Mouse (Mus musculus) hindbrain, postnatal 0 days (tissue): ENCODE measurements around the gene Gpr18. TPM values are rescaled to one million over a fixed set of nuclear protein-coding genes. Genes with fewer than 3 reads are reported as not detected.

Source experiments
- ATAC-seq: fragments of 200-750 bp; cut with Nextera tagmentation; 2 replicates; pipeline ENCODE4 v1.8.0; 2017; ENCODE audit warnings: mild to moderate bottlenecking, moderate TSS enrichment, moderate library complexity
- DNase-seq: peaks from one replicate; pipeline ENCODE4 v3.0.0-alpha.2; 2015; ENCODE audit warnings: low spot score
- H3K27ac ChIP-seq: fragments of 300-500 bp; sonication (generic); 2 replicates; pipeline ENCODE4 v1.5.1; 2014; ENCODE audit warnings: mild to moderate bottlenecking
- H3K27me3 ChIP-seq: fragments of 300-500 bp; sonication (generic); 2 replicates; pipeline ENCODE4 v1.6.1; 2014; ENCODE audit warnings: low read length, mixed read lengths; ENCODE audit not compliant: insufficient read depth
- H3K36me3 ChIP-seq: fragments of 300-500 bp; sonication (generic); 2 replicates; pipeline ENCODE4 v1.6.1; 2014; ENCODE audit warnings: low read length, mixed read lengths; ENCODE audit not compliant: insufficient read depth
- H3K4me1 ChIP-seq: fragments of 300-500 bp; sonication (generic); 2 replicates; pipeline ENCODE4 v1.6.1; 2014; ENCODE audit warnings: antibody characterized with exemption, low read length, mixed read lengths; ENCODE audit not compliant: insufficient read depth
- H3K4me2 ChIP-seq: fragments of 300-500 bp; sonication (generic); 2 replicates; pipeline ENCODE4 v1.6.1; 2014; ENCODE audit warnings: low read depth, mild to moderate bottlenecking, low read length, moderate library complexity, mixed read lengths
- H3K4me3 ChIP-seq: fragments of 300-500 bp; sonication (generic); 2 replicates; pipeline ENCODE4 v1.5.1; 2014; ENCODE audit warnings: low read length
- H3K9ac ChIP-seq: fragments of 300-500 bp; sonication (generic); replicated peaks from 2 replicates; pipeline ENCODE4 v1.6.1; 2014; ENCODE audit warnings: mild to moderate bottlenecking, low read length, moderate library complexity, mixed read lengths
- H3K9me3 ChIP-seq: fragments of 300-500 bp; sonication (generic); 2 replicates; pipeline ENCODE4 v1.6.1; 2016; ENCODE audit warnings: low read length, mixed read lengths
- CTCF ChIP-seq: IDR thresholded peaks from 2 replicates; pipeline ENCODE4 v1.5.1; 2016; ENCODE audit warnings: antibody characterized with exemption, control low read depth, low read depth
- WGBS: fragments of 180-500 bp; shearing (Covaris S2); extraction: QIAGEN DNeasy Blood & Tissue Kit; methylation state at CpG from one replicate; pipeline ENCODE4 v1.1.7; 2014; 5-methylcytosine and 5-hydroxymethylcytosine counted together
- polyA plus RNA-seq: library from polyadenylated mRNA; unstranded; fragments of >200 nt; fragmentation: Nextera tagmentation; extraction: Ambion mirVana; gene quantifications from 2 replicates; pipeline ENCODE4 v1.2.1, GENCODE M21; 2015
- total RNA-seq: library from RNA; depleted of rRNA; stranded (reverse); fragments of >200 nt; gene quantifications from 2 replicates; pipeline ENCODE4 v1.2.3, GENCODE M21; 2014

The Gpr18 gene
- total and polyA plus RNA-seq, 2 experiments from 2014 or later: not detected

DNA sequence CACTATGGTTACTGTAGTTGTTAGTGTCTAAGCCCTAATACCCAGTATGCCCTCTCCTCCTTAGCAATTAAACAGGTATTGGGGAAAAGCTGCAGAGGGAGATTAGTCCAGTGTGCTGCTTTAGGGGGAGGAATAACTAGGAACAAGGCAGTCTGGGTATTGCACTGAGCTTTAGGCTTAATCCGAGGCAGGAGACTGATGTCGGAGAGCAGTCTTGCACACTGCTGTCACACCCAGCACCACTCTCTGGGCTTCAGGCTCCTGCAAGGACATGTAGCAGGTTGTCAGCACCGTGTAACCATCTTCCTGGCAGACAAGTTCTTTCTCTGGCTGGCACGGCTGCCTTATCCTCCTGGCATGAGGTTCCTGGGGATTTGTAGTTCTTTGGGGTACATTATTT lies 16.6 kb upstream of the Gpr18 start:
- DNase-seq (no peak), ATAC-seq (no peak)
- 0 out of 2 replicates have a peak, but pooled peaks cover 4% of the 10 kb centered on the region for H3K36me3 ChIP-seq
- H3K4me2 ChIP-seq: no peak overlapping the region
- H3K27ac ChIP-seq: no peak overlapping the region
- TF ChIP-seq CTCF: no peak
- H3K9ac ChIP-seq: no peak overlapping the region
- 74% methylated on average over 4 of the region's 4 CpGs for WGBS
- no peak overlapping the region for H3K4me3 ChIP-seq
- no peaks in the 10 kb centered on the region for H3K4me1 ChIP-seq
- peaks cover 5% of the 10 kb centered on the region; the same call in 1 of the 2 replicates for H3K9me3 ChIP-seq
- no peaks in the 10 kb centered on the region for H3K27me3 ChIP-seq

DNA sequence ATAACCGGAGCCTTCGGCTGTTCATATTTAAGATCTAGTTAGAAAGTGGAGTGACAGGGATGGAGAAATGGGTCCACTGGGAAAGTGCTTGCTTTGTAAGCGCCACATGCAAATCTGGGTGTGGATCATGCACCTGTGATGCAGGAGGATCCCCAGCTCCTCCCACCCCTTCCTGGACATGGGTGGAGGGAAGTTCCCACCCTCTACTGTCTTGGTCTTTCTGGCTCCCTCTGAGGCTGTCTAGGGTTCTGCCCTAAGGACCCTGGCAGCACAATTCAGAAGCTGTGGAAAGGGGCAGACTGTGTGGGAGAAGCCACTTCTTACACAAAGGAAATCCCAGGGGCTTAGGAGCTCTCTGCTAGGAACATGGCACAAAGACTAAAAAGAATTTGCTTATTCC lies 16.0 kb upstream of the Gpr18 start:
- no peak overlapping the region for H3K27ac ChIP-seq
- 0 out of 2 replicates have a peak, but pooled peaks cover 4% of the 10 kb centered on the region for H3K36me3 ChIP-seq
- WGBS: 94% methylated on average over 3 of the region's 3 CpGs
- no peak overlapping the region for H3K4me3 ChIP-seq
- no peak overlapping the region for H3K9ac ChIP-seq
- H3K27me3 ChIP-seq: no peaks in the 10 kb centered on the region
- H3K4me2 ChIP-seq: no peak overlapping the region
- no peak for TF ChIP-seq CTCF
- DNase-seq: no peak
- H3K4me1 ChIP-seq: no peaks in the 10 kb centered on the region
- no peak for ATAC-seq
- H3K9me3 ChIP-seq: peaks cover 5% of the 10 kb centered on the region; the same call in 1 of the 2 replicates

DNA sequence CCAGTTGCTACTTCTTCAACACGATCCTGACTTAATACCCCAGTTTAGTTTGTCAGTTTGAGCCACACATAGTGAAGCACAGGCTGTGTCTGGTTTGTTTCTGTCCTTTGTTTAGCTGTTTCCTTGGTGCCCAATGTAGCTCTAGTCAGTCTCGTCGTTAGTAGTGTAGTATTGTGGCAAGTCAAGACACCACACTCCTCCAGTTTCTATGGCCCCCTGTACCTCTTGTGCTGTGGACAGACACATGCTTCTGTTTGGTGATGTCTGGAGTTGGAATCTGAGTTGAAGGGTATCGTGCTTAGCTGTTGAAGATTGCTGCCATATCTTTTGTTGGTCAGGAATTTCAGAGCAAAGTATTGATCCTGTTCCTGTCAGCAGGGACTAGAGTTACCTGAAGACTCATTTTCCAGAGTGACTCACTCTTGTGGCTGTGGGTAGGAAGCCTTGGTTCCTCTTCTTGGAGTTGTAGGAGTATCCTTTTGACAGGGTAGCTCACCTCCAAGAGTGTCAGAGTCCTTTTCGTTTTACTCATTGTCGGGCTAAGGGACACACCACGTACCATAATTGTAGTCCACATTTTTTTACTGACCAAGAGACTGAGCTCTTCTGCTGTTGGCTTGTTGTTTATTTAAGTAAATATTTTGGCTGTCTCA lies 15.3 kb upstream of the Gpr18 start:
- no peak for ATAC-seq
- no peak for TF ChIP-seq CTCF

DNA sequence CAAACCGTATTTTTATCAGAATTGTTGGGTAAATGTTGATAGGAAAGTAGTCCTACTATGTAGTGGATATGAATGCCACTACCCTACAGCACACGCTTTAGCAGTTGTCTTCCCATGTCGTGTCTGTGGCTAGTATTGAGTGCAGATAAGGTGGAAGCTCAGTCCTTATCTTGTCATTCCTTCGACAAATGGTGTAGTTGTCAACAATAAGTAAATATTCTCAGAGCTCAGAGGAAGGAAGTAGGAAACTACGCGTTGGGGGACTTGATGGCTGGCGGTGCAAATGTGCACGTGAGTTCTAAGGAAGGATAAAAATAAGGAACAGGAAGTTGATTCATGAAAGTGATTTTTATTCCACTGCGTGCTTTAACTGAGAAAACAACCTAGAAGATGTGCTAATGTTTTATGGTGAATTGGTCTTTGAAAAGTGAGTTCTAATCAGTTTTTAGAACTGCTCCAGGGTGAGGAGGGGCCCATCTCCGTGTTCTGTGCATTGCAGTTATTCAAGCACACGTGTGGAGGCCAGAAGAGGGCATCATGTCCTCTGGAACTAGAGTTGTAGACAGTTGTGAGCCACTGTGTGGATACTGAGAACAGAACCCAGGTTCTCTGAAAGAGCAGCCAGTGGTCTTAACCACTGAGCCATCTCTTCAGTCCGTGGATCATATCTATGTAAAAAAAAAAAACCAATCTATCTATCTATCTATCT lies 13.8 kb upstream of the Gpr18 start:
- TF ChIP-seq CTCF: no peak
- Histone ChIP-seq H3K36me3 (0 out of 2 replicates have a peak, but pooled peaks cover 2% of the 10 kb centered on the region), H3K27ac (no peak overlapping the region), H3K4me3 (no peak overlapping the region), H3K4me1 (no peaks in the 10 kb centered on the region), H3K9me3 (no peaks in the 10 kb centered on the region), H3K9ac (no peak overlapping the region), H3K27me3 (no peaks in the 10 kb centered on the region), H3K4me2 (no peak overlapping the region)
- DNase-seq (no peak), ATAC-seq (no peak)
- WGBS: 92% methylated on average over 12 of the region's 12 CpGs

More for the DNA sequence above, 15.3 kb upstream of the Gpr18 start:
- Histone ChIP-seq H3K9me3 (peaks cover 5% of the 10 kb centered on the region; the same call in 1 of the 2 replicates), H3K4me2 (no peak overlapping the region), H3K4me1 (no peaks in the 10 kb centered on the region), H3K36me3 (0 out of 2 replicates have a peak, but pooled peaks cover 4% of the 10 kb centered on the region), H3K27me3 (no peaks in the 10 kb centered on the region), H3K9ac (no peak overlapping the region), H3K4me3 (no peak overlapping the region), H3K27ac (no peak overlapping the region)
- WGBS: 73% methylated on average over 7 of the region's 7 CpGs
- DNase-seq: no peak

DNA sequence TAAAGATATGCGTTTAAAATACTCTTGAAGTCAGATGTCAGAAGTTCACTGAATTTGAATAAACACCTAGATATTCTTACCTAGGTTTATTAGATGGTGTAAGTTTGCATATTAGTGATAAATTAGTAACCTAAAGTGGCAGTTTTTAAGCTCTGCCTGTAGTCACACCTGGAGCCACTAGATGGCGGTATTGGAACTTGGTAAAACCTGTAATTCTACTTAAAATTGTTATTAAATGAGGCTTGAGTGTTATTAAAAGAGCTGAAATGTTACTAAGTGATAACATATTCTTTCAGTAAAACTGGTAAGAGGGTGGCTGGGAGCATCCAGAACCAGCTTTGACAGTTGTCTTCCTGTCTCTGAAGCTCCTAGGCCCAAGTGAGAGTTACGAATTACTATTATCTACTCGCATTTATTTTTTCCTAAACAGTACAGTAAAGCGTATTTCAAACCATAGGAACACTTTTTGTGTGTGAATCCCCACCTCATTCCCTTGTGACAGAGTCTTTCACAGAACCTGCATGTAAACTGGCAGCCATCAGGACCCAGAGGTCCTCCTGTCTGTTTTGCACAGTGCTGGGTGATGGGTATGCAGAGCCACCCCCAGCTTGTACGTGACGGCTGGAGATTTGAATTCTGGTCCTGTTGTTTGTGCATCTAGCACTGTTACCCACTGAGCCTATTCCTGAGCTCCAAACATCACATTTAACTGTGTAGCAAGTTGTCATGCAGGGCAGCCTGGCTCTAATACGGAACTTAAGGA lies 13.0 kb upstream of the Gpr18 start:
- H3K4me2 ChIP-seq: no peak overlapping the region
- ATAC-seq: no peak
- WGBS: 68% methylated on average over 8 of the region's 8 CpGs
- no peaks in the 10 kb centered on the region for H3K9me3 ChIP-seq
- no peaks in the 10 kb centered on the region for H3K4me1 ChIP-seq
- H3K9ac ChIP-seq: no peak overlapping the region
- TF ChIP-seq CTCF: peak; percentile 79
- H3K36me3 ChIP-seq: no peaks in the 10 kb centered on the region
- no peak overlapping the region for H3K4me3 ChIP-seq
- peak; percentile 89 for DNase-seq
- no peak overlapping the region for H3K27ac ChIP-seq
- no peaks in the 10 kb centered on the region for H3K27me3 ChIP-seq

DNA sequence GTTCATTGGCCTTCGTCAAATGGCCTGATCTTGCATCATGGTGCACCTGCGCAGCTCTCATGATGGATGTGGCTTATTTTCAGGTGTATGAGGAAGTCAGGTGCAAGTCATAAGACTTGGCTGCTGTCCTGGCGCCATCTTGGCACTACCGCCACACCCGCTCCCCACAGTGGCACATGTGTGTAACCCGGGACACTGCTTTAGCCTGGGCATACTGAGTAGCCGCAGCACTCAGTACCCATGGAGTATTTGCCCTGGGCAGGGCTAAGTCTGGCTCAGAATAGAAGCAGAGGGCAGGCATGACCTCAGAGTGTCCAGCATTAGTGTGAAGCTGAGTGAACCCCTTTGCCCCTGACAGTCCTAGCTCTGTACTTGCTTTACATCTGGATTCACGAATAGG lies 11.9 kb upstream of the Gpr18 start:
- DNase-seq (no peak), ATAC-seq (peak; percentile 44; the same call in 1 of the 2 replicates)
- no peaks in the 10 kb centered on the region for H3K9me3 ChIP-seq
- H3K36me3 ChIP-seq: no peaks in the 10 kb centered on the region
- H3K4me1 ChIP-seq: no peaks in the 10 kb centered on the region
- no peak overlapping the region for H3K4me2 ChIP-seq
- no peak overlapping the region for H3K4me3 ChIP-seq
- no peaks in the 10 kb centered on the region for H3K27me3 ChIP-seq
- WGBS: 94% methylated on average over 8 of the region's 8 CpGs
- H3K27ac ChIP-seq: no peak overlapping the region
- TF ChIP-seq CTCF: no peak
- H3K9ac ChIP-seq: no peak overlapping the region
